Mouse (Mus musculus) spleen, adult 12 weeks (tissue): ENCODE results near the gene Elf2.
"Not testable (repeated sequence)": the region's sequence is repeated elsewhere in the genome, so short reads cannot be mapped to it uniquely, and the experiment has no call there.

Source experiments
- DNase-seq: peaks from one replicate; pipeline ENCODE4 v3.0.0; 2022; ENCODE audit warnings: low spot score

Elf2 gene

GRCm38 (mm10) chr3:51232205-51232910 is 108.1 kb downstream of the Elf2 start:
- no peak for DNase-seq

- no peak for DNase-seq
These were observed 109.0 kb downstream of the Elf2 start for GRCm38 (mm10) chr3:51231499-51231898.

GRCm38 (mm10) chr3:51230886-51231285 is 109.6 kb downstream of the Elf2 start:
- no peak for DNase-seq

GRCm38 (mm10) chr3:51230146-51230835 is 110.2 kb downstream of the Elf2 start:
- peak; percentile 57 for DNase-seq

- no peak for DNase-seq
These were observed 111.2 kb downstream of the Elf2 start for GRCm38 (mm10) chr3:51229226-51229625.

- no peak for DNase-seq
These were observed 111.7 kb downstream of the Elf2 start for GRCm38 (mm10) chr3:51228821-51229205.

- peak; percentile 72 for DNase-seq
These were observed 112.2 kb downstream of the Elf2 start for GRCm38 (mm10) chr3:51228038-51228820.

GRCm38 (mm10) chr3:51226601-51227000 is 113.9 kb downstream of the Elf2 start:
- DNase-seq, result no peak

GRCm38 (mm10) chr3:51225979-51226378 is 114.5 kb downstream of the Elf2 start:
- no peak for DNase-seq

GRCm38 (mm10) chr3:51225226-51225750 is 115.2 kb downstream of the Elf2 start:
- no peak for DNase-seq

- DNase-seq, result peak; percentile 79
These were observed 115.9 kb downstream of the Elf2 start, which contains the start of gene Noct for GRCm38 (mm10) chr3:51224363-51225225. Gene Noct, plus strand, starts transcription at chr3:51224447.

- no peak for DNase-seq
These were observed 116.9 kb downstream of the Elf2 start for GRCm38 (mm10) chr3:51223556-51223955.

GRCm38 (mm10) chr3:51222834-51223460 is 117.5 kb downstream of the Elf2 start:
- no peak for DNase-seq

- no peak for DNase-seq
These were observed 118.2 kb downstream of the Elf2 start for GRCm38 (mm10) chr3:51222302-51222701.

GRCm38 (mm10) chr3:51221847-51222246 is 118.6 kb downstream of the Elf2 start:
- DNase-seq, result no peak

- DNase-seq, result no peak
These were observed 119.6 kb downstream of the Elf2 start for GRCm38 (mm10) chr3:51220846-51221245.

- no peak for DNase-seq
These were observed 121.2 kb downstream of the Elf2 start for GRCm38 (mm10) chr3:51219213-51219612.

GRCm38 (mm10) chr3:51218385-51218784 is 122.1 kb downstream of the Elf2 start:
- DNase-seq, result not testable (repeated sequence)

- not testable (repeated sequence) for DNase-seq
These were observed 124.1 kb downstream of the Elf2 start for GRCm38 (mm10) chr3:51216351-51216750.

GRCm38 (mm10) chr3:51215681-51216080 is 124.8 kb downstream of the Elf2 start:
- no peak for DNase-seq

GRCm38 (mm10) chr3:51213111-51213510 is 127.4 kb downstream of the Elf2 start:
- no peak for DNase-seq
